ENCODE assay signal across 8 mouse cellular contexts in genomic region chr11:83785366-83785765, GRCm38 (mm10). TPM values are rescaled to one million over a fixed set of nuclear protein-coding genes. Genes with fewer than 3 reads are reported as not detected.
DNase-seq lines count a peak whose midpoint lies in the region; ATAC-seq and TF ChIP-seq lines count a peak whose summit lies in the region.

No protein-coding gene starts in this region.

- intact Hi-C loops in left cerebral cortex, postnatal 14 days (cut with DNase I): loop anchor here (1.0 kb wide), 1 partner anchor 151 kb away; no protein-coding TSS in a partner anchor

- H3K9me3 ChIP-seq in embryonic facial prominence, embryonic 14.5 days (ENCODE audit: control insufficient read depth, low read length): no peaks in the 10 kb centered on the region
- no peaks in the 10 kb centered on the region for H3K9me3 ChIP-seq in midbrain, postnatal 0 days (ENCODE audit: low read length)

- no peak overlapping the region for H3K9ac ChIP-seq in embryonic facial prominence, embryonic 14.5 days (ENCODE audit: low read depth, low read length)
- H3K9ac ChIP-seq in midbrain, postnatal 0 days (replicated peaks; ENCODE audit: low read length, poor library complexity, severe bottlenecking): no peak overlapping the region

- peak; percentile 59 for DNase-seq in testis, postnatal 10 days (ENCODE audit: low spot score)
- no peak for DNase-seq in testis, postnatal 14 days (ENCODE audit: low spot score)
- peak; percentile 56 for DNase-seq in adrenal gland, postnatal 10 days
- DNase-seq in embryonic facial prominence, embryonic 14.5 days (ENCODE audit: low spot score): peak; percentile 70
- peak; percentile 88 for DNase-seq in induced T-regulatory cell, adult 2 months (ENCODE audit: low read depth)
- DNase-seq in left cerebral cortex, postnatal 14 days (ENCODE audit: low spot score in 2 of 2): peak; percentile 73 to 76
- peak; percentile 86 for DNase-seq in midbrain, postnatal 0 days (ENCODE audit: low spot score)
- DNase-seq in ovary, adult 18-20 months (ENCODE audit: low spot score): no peak

- no peaks in the 10 kb centered on the region for H3K27me3 ChIP-seq in embryonic facial prominence, embryonic 14.5 days (replicated peaks; ENCODE audit: control insufficient read depth, insufficient read depth, low read length)
- H3K27me3 ChIP-seq in midbrain, postnatal 0 days (ENCODE audit: insufficient read depth, low read length): no peaks in the 10 kb centered on the region

- no peak overlapping the region for H3K27ac ChIP-seq in embryonic facial prominence, embryonic 14.5 days (replicated peaks; ENCODE audit: low read depth, low read length)
- no peak overlapping the region for H3K27ac ChIP-seq in midbrain, postnatal 0 days (ENCODE audit: low read depth, low read length)

- no peak overlapping the region for H3K4me3 ChIP-seq in embryonic facial prominence, embryonic 14.5 days (ENCODE audit: low read depth, low read length)
- H3K4me3 ChIP-seq in midbrain, postnatal 0 days (ENCODE audit: low read depth, low read length): no peak overlapping the region

- 0 out of 2 replicates have a peak, but pooled peaks have one; percentile 58 for ATAC-seq in embryonic facial prominence, embryonic 14.5 days (ENCODE audit: low read depth)
- ATAC-seq in midbrain, postnatal 0 days (ENCODE audit: low FRiP score): peak; percentile 47; the same call in 1 of the 2 replicates

- H3K4me2 ChIP-seq in embryonic facial prominence, embryonic 14.5 days (ENCODE audit: low read depth, low read length): no peak overlapping the region
- no peak overlapping the region for H3K4me2 ChIP-seq in midbrain, postnatal 0 days (ENCODE audit: low read depth, low read length, poor library complexity, severe bottlenecking)

- H3K4me1 ChIP-seq in embryonic facial prominence, embryonic 14.5 days (ENCODE audit: control insufficient read depth, insufficient read depth, low read length): no peaks in the 10 kb centered on the region
- H3K4me1 ChIP-seq in midbrain, postnatal 0 days (ENCODE audit: insufficient read depth, low read length): no peaks in the 10 kb centered on the region

- TF ChIP-seq CTCF in midbrain, postnatal 0 days (IDR thresholded peaks at IDR 0.05): peak; percentile 92

- peaks cover 31% of the 10 kb centered on the region for H3K36me3 ChIP-seq in embryonic facial prominence, embryonic 14.5 days (ENCODE audit: control insufficient read depth, insufficient read depth, low read length)
- peaks cover 32% of the 10 kb centered on the region for H3K36me3 ChIP-seq in midbrain, postnatal 0 days (ENCODE audit: insufficient read depth, low read length)

- WGBS in embryonic facial prominence, embryonic 14.5 days: 5% methylated on average over 2 of the region's 2 CpGs
- 10% methylated on average over 2 of the region's 2 CpGs for WGBS in midbrain, postnatal 0 days

RNA-seq across cellular contexts. Expression of gene Heatr6, which starts 31.9 kb away (rescaled TPM):
- 10 to 100 TPM; 10.1 to 14.4 TPM for total RNA-seq in adrenal gland, postnatal 10 days (2021)
- polyA plus RNA-seq in embryonic facial prominence, embryonic 14.5 days (2014; fragmentation: Nextera tagmentation; extraction: Ambion mirVana): 19.2 and 26.1 TPM in 2 replicates
- total RNA-seq in left cerebral cortex, postnatal 14 days (2021): 10 to 100 TPM; 12.6 to 14.8 TPM
- 24.8 and 31.9 TPM in 2 replicates for total RNA-seq in midbrain, postnatal 0 days (2014; rRNA removed)
- 22.0 and 25.9 TPM in 2 replicates for polyA plus RNA-seq in midbrain, postnatal 0 days (2015; fragmentation: Nextera tagmentation; extraction: Ambion mirVana)

RNA-seq across cellular contexts. Expression of gene Wfdc21, which starts 38.6 kb away (rescaled TPM):
- 1 to 10 TPM; 1.1 to 3.2 TPM for total RNA-seq in adrenal gland, postnatal 10 days (2021)
- 1.1 and 1.4 TPM in 2 replicates for polyA plus RNA-seq in embryonic facial prominence, embryonic 14.5 days (2014; fragmentation: Nextera tagmentation; extraction: Ambion mirVana)
- total RNA-seq in left cerebral cortex, postnatal 14 days (2021): not detected
- not detected in 2 replicates for total RNA-seq in midbrain, postnatal 0 days (2014; rRNA removed)
- not detected in 2 replicates for polyA plus RNA-seq in midbrain, postnatal 0 days (2015; fragmentation: Nextera tagmentation; extraction: Ambion mirVana)

Comparison
In these comparisons a context has a peak if more than half of its experiments do, and no peak if none do; other contexts are left out.
1. DNase-seq: peak in testis, postnatal 10 days (single experiment), adrenal gland, postnatal 10 days (single experiment), embryonic facial prominence, embryonic 14.5 days (single experiment), induced T-regulatory cell, adult 2 months (single experiment), left cerebral cortex, postnatal 14 days (2 of 2) and midbrain, postnatal 0 days (single experiment); none in testis, postnatal 14 days (single experiment) and ovary, adult 18-20 months (single experiment).